Mouse (Mus musculus) testis, postnatal 14 days (tissue): ENCODE data around the gene Cse1l.

Source experiments
- DNase-seq: peaks from one replicate; pipeline ENCODE4 v3.0.0; 2021; ENCODE audit warnings: low spot score

The Cse1l gene

DNA sequence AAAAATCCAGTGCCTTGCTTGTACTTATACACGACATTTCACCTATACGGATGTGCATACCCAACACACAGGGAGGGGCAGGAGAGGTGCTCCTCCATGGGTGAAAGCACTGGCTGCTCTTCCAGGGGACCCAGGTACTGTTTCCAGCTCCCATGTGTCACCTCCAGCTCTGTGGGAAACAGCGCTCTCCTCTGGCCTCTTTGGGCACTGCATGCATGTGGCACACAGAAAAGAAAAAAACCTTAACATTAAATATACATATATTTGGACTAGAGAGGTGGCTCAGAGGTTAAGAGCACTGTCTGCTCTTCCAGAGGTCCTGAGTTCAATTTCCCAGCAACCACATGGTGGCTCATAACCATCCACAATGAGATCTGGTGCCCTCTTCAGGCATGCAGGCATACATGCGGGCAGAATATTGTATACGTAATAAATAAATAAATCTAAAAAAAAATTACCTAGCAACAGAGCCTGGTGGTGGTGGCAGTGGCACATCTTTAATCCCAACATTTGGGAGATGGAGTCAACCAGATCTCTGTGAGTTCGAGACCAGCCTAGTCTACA is 2.0 kb upstream of the Cse1l start:
- DNase-seq, result peak; percentile 25

- DNase-seq, result no peak
Measured at GRCm38 (mm10) chr2:166906523-166907182, 813 bp downstream of the Cse1l start.

DNA sequence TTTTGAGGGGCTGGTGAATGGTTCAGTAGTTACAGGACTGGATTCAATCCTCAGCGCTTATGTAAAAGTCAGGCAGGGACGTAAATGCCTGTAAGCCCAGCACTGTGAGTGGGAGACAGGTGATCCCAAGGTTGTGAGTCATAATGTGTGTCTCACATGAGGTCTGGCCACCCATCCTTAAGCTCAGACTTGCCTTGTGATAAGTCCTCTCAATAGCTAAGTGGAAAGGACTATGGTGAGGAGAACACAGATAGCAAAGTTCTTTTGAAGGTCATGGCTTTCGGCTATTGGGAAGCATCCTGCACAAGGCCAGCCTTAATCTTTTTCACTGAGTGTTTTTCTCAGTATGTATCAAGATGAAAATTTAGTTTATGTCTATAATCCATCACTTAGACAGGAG is 3.9 kb downstream of the Cse1l start:
- no peak for DNase-seq

GRCm38 (mm10) chr2:166910536-166910935 is 4.7 kb downstream of the Cse1l start:
- DNase-seq, result no peak

GRCm38 (mm10) chr2:166923971-166924370 is 18.1 kb downstream of the Cse1l start:
- DNase-seq, result no peak

- no peak for DNase-seq
Measured at GRCm38 (mm10) chr2:166933943-166934342, 28.1 kb downstream of the Cse1l start.

DNA sequence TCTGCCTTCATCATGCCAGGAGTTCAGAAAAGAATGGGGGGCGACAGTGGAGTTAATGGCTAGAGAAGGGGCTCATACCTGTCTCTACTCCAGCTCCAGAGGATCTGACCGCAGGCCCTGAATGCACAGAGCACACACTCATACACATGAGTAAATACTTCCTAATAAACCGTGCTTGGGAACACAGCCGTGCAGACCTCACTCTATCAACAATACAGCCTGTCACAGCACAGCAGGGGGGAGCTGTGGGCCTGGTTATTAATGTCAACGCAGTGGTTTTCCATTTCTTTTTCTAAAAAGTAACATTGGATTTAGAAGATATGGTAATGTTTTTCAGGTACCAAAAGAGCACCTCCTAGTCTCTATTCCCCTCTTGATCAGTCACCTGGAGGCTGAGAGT is 28.6 kb downstream of the Cse1l start:
- DNase-seq, result no peak

GRCm38 (mm10) chr2:166935582-166935981 is 29.7 kb downstream of the Cse1l start:
- no peak for DNase-seq

- no peak for DNase-seq
Measured at GRCm38 (mm10) chr2:166936166-166936565, 30.3 kb downstream of the Cse1l start.

- DNase-seq, result no peak
Measured at GRCm38 (mm10) chr2:166943146-166943545, 37.3 kb downstream of the Cse1l start.

GRCm38 (mm10) chr2:166944346-166944745 is 38.5 kb downstream of the Cse1l start:
- no peak for DNase-seq

- DNase-seq, result no peak
Measured at GRCm38 (mm10) chr2:166945456-166945855, 39.6 kb downstream of the Cse1l start.

GRCm38 (mm10) chr2:166948246-166948645 is 42.4 kb downstream of the Cse1l start:
- DNase-seq, result no peak

- DNase-seq, result no peak
Measured at GRCm38 (mm10) chr2:166948936-166949335, 43.1 kb downstream of the Cse1l start.

- DNase-seq, result no peak
Measured at GRCm38 (mm10) chr2:166950853-166951648, 45.2 kb downstream of the Cse1l start.

DNA sequence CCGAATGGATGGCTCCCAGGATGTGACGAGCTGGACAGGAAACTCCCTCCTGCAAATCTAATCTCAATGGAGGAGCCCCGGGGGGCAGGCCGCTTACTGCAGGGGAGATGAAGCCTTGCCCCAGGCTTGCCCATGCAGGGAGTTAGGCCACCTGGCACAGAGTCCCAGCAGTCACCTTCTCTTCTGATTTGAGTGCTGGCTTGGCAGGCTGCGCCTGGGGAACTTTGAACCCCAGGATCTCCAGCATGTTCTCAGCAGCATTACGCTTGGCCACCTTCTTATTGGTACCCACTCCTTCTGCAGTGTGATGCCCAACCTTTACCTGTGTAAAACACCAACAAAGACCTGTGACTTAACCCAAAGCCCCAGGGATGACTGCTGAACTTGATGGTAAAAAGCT is 46.3 kb downstream of the Cse1l start:
- DNase-seq, result no peak

DNA sequence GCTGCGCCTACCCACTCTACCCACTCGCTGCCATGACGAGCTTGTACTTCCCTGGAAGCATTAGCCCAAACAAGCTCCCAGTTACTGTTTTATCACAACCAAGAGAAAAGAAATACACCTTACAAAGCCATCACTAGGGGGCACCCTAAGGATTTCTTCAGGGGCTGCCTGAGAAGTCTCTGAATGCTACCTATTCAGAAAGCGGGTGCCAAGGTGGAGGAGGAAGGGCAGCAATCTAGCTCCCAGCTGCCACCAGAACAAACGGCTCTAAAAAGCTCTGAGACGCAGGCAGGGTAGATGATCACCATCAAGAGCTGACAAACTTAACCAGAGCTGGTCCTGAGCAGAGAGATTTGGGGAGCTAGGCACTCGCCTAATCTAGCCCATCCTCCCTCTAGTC is 51.0 kb downstream of the Cse1l start:
- DNase-seq, result no peak

DNA sequence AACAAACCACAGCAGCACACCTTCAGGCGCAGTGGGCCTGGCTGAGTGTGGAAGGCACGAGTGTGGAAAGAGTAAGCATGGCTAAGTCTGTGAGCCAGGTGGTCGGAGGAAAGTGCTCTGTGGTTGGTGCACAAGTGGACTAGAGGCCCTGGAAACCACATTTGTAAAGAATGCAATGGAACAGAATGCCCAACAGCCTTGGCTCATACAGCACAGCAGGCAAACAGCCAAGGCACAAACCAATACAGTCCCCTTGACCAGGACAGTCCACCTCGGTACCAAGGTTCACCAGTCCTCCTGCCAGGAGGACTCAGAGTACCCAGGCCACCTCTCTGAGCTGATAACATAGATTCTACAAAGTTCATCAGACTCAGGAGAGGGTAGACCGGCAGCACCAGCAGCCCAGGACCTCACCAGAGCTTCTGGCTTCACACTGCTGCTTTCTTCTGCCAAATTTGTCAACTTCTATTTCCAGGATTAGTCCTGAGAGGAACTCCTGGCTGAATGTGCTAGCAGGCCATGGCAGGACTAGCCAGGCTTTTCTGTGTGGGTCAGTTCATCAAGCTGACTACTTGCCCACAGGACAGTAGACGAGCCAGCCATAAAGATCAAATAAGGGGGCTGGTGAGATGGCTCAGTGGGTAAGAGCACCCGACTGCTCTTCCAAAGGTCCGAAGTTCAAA is 54.9 kb downstream of the Cse1l start:
- no peak for DNase-seq

- DNase-seq, result no peak
Measured at GRCm38 (mm10) chr2:166963257-166963656, 57.4 kb downstream of the Cse1l start.

- DNase-seq, result no peak
Measured at GRCm38 (mm10) chr2:166964773-166965172, 58.9 kb downstream of the Cse1l start.

DNA sequence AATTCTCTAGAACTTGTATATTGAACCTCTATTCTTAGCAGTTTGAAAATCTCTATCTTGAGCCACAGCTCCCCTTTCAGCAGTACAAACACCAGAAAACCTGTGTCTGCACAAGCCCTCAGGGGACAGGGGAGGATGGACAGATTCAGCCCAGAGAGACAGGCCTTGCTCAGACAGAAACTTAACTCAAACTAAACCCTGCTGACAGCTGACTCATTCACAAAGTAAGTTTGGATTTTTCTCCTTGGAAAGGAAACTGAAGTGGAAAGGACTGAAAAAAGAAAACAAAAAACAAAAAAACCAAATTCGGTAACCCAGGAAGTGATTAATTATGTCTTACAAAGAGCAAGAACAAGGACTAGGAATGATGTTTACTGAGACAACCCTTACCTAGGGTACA is 67.3 kb downstream of the Cse1l start:
- no peak for DNase-seq

- DNase-seq, result no peak
Measured at GRCm38 (mm10) chr2:166974177-166974872, 68.5 kb downstream of the Cse1l start.
